Mouse (Mus musculus) testis, adult 2 months (tissue): ENCODE measurements around the gene Nudt14. TPM values are rescaled to one million over a fixed set of nuclear protein-coding genes. Genes with fewer than 3 reads are reported as not detected.

ENCODE experiments used
- H3K27ac ChIP-seq: fragments of 200-500 bp; 2 replicates; pipeline ENCODE4 v1.5.1; 2012; ENCODE audit warnings: low read depth, low read length; ENCODE audit not compliant: control insufficient read depth, insufficient read depth
- H3K27me3 ChIP-seq: fragments of 200-500 bp; 2 replicates; pipeline ENCODE4 v1.6.1; 2012; ENCODE audit warnings: mild to moderate bottlenecking, low read length, moderate library complexity; ENCODE audit not compliant: control insufficient read depth, insufficient read depth
- H3K36me3 ChIP-seq: fragments of 200-500 bp; 2 replicates; pipeline ENCODE4 v1.6.1; 2012; ENCODE audit warnings: mild to moderate bottlenecking, low read length; ENCODE audit not compliant: control insufficient read depth, insufficient read depth
- H3K4me1 ChIP-seq: fragments of 200-500 bp; 2 replicates; pipeline ENCODE4 v1.6.1; 2012; ENCODE audit warnings: low read length; ENCODE audit not compliant: control insufficient read depth, insufficient read depth
- H3K4me3 ChIP-seq: fragments of 200-500 bp; 2 replicates; pipeline ENCODE4 v1.5.1; 2012; ENCODE audit warnings: low read depth, mild to moderate bottlenecking, low read length, moderate library complexity, mixed read lengths; ENCODE audit not compliant: control insufficient read depth
- CTCF ChIP-seq: fragments of 200-500 bp; IDR thresholded peaks from 2 replicates; pipeline ENCODE4 v1.5.1; 2012; ENCODE audit warnings: low read depth, mild to moderate bottlenecking, inconsistent platforms, low read length, moderate library complexity; ENCODE audit not compliant: control insufficient read depth, insufficient read depth, insufficient replicate concordance
- POLR2A ChIP-seq: fragments of 200-500 bp; IDR thresholded peaks from 2 replicates; pipeline ENCODE4 v1.6.1; 2012; ENCODE audit warnings: low read depth, mild to moderate bottlenecking, inconsistent platforms, low read length, moderate library complexity; ENCODE audit not compliant: control insufficient read depth
- polyA plus RNA-seq: library from polyadenylated mRNA; depleted of rRNA; stranded (reverse); fragments of >200 nt; gene quantifications from 2 replicates; pipeline ENCODE4 v1.2.3, GENCODE M21; 2012

Nudt14 gene
- polyA plus RNA-seq, 1 experiment = 14.8 TPM

- Histone ChIP-seq H3K4me1 (peaks cover 23% of the 10 kb centered on the region), H3K27ac (no peak overlapping the region)
- TF ChIP-seq POLR2A (no peak), CTCF (peak; percentile 51; the same call in 1 of the 2 replicates)
Observed at GRCm38 (mm10) chr12:112947307-112947706, 5.4 kb upstream of the Nudt14 start.

GRCm38 (mm10) chr12:112943669-112944068 lies 1.7 kb upstream of the Nudt14 start:
- no peaks in the 10 kb centered on the region for H3K27me3 ChIP-seq
- TF ChIP-seq POLR2A = no peak
- TF ChIP-seq CTCF = no peak
- peaks cover 23% of the 10 kb centered on the region for H3K4me1 ChIP-seq
- no peaks in the 10 kb centered on the region for H3K36me3 ChIP-seq
- no peak overlapping the region for H3K27ac ChIP-seq
- H3K4me3 ChIP-seq = no peak overlapping the region

More at GRCm38 (mm10) chr12:112947307-112947706, 5.4 kb upstream of the Nudt14 start:
- Histone ChIP-seq H3K36me3 (no peaks in the 10 kb centered on the region), H3K27me3 (no peaks in the 10 kb centered on the region), H3K4me3 (no peak overlapping the region)

GRCm38 (mm10) chr12:112941156-112941775 lies 658 bp downstream of the Nudt14 start:
- H3K4me3 ChIP-seq = peak overlapping the region; percentile 91
- H3K27me3 ChIP-seq = no peaks in the 10 kb centered on the region
- no peak overlapping the region for H3K27ac ChIP-seq
- H3K4me1 ChIP-seq = peaks cover 23% of the 10 kb centered on the region
- H3K36me3 ChIP-seq = no peaks in the 10 kb centered on the region
- TF ChIP-seq CTCF = no peak
- no peak for TF ChIP-seq POLR2A

GRCm38 (mm10) chr12:112940710-112941109 lies 1.2 kb downstream of the Nudt14 start:
- Histone ChIP-seq H3K4me1 (peaks cover 23% of the 10 kb centered on the region), H3K27ac (no peak overlapping the region), H3K36me3 (no peaks in the 10 kb centered on the region), H3K27me3 (no peaks in the 10 kb centered on the region), H3K4me3 (no peak overlapping the region)
- TF ChIP-seq POLR2A (no peak), CTCF (no peak)

- TF ChIP-seq CTCF (no peak), POLR2A (no peak)
- no peak overlapping the region for H3K4me3 ChIP-seq
- no peaks in the 10 kb centered on the region for H3K27me3 ChIP-seq
- no peaks in the 10 kb centered on the region for H3K36me3 ChIP-seq
- H3K27ac ChIP-seq = no peak overlapping the region; the same call in 1 of the 2 replicates
- peaks cover 23% of the 10 kb centered on the region for H3K4me1 ChIP-seq
Observed at GRCm38 (mm10) chr12:112940238-112940637, 1.7 kb downstream of the Nudt14 start.

- no peak overlapping the region for H3K27ac ChIP-seq
- peaks cover 23% of the 10 kb centered on the region for H3K4me1 ChIP-seq
- TF ChIP-seq CTCF (no peak), POLR2A (no peak)
- no peaks in the 10 kb centered on the region for H3K36me3 ChIP-seq
- no peaks in the 10 kb centered on the region for H3K27me3 ChIP-seq
- H3K4me3 ChIP-seq = no peak overlapping the region
Observed at GRCm38 (mm10) chr12:112938873-112939565, 2.9 kb downstream of the Nudt14 start.

GRCm38 (mm10) chr12:112938366-112938765 lies 3.6 kb downstream of the Nudt14 start:
- no peaks in the 10 kb centered on the region for H3K36me3 ChIP-seq
- H3K27ac ChIP-seq = no peak overlapping the region
- no peak for TF ChIP-seq CTCF
- no peak for TF ChIP-seq POLR2A
- H3K4me3 ChIP-seq = no peak overlapping the region
- peaks cover 23% of the 10 kb centered on the region for H3K4me1 ChIP-seq
- no peaks in the 10 kb centered on the region for H3K27me3 ChIP-seq

- H3K4me1 ChIP-seq = peaks cover 23% of the 10 kb centered on the region
- H3K4me3 ChIP-seq = no peak overlapping the region
- H3K27ac ChIP-seq = no peak overlapping the region
- no peaks in the 10 kb centered on the region for H3K36me3 ChIP-seq
- TF ChIP-seq CTCF (no peak), POLR2A (no peak)
- H3K27me3 ChIP-seq = no peaks in the 10 kb centered on the region
Observed at GRCm38 (mm10) chr12:112937906-112938305, 4.0 kb downstream of the Nudt14 start.
